Mouse (Mus musculus): ENCODE results near the gene Magi1. TPM values are rescaled to one million over a fixed set of nuclear protein-coding genes. Genes with fewer than 3 reads are reported as not detected.

Magi1 gene
- polyA plus RNA-seq, 1 experiment from 2014 or later = 19.4 TPM

DNA sequence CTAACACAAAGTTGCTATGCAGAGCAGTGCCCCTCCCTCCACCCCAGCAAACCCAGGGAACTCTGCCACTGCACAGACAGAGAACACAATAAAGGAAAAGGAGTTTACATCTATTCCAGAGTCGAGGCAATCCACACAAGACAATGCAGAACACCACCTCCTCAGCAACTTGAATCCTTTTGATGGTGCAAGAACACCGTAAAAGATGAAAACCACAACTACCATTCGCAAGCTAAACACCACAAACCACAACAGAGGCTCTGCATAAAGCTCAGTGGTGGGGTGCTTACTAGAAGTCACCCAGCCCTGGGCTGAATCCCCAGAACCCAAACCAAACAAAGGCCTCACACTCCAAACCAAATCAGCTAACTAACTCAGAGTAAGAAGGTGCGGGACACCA is 99.4 kb downstream of the Magi1 start:
- peaks cover 23% of the 10 kb centered on the region for H3K4me1 ChIP-seq
- WGBS = 87% methylated on average over 4 of the region's 4 CpGs
- H3K4me3 ChIP-seq = no peak overlapping the region
- no peaks in the 10 kb centered on the region for H3K36me3 ChIP-seq
- H3K9me3 ChIP-seq (replicated peaks) = no peaks in the 10 kb centered on the region
- no peaks in the 10 kb centered on the region for H3K27me3 ChIP-seq (ENCODE audit: low read depth, poor library complexity, severe bottlenecking)
- no peak for DNase-seq (ENCODE audit: low spot score)
- no peak overlapping the region for H3K27ac ChIP-seq (replicated peaks)

GRCm38 (mm10) chr6:94183354-94183851 is 100.3 kb downstream of the Magi1 start:
- no peaks in the 10 kb centered on the region for H3K27me3 ChIP-seq (ENCODE audit: low read depth, poor library complexity, severe bottlenecking)
- DNase-seq (ENCODE audit: low spot score) = no peak
- H3K9me3 ChIP-seq (replicated peaks) = no peaks in the 10 kb centered on the region
- no peak overlapping the region for H3K27ac ChIP-seq (replicated peaks)
- no peaks in the 10 kb centered on the region for H3K36me3 ChIP-seq
- H3K4me1 ChIP-seq = peaks cover 28% of the 10 kb centered on the region
- 85% methylated on average over 14 of the region's 14 CpGs for WGBS
- no peak overlapping the region for H3K4me3 ChIP-seq

DNA sequence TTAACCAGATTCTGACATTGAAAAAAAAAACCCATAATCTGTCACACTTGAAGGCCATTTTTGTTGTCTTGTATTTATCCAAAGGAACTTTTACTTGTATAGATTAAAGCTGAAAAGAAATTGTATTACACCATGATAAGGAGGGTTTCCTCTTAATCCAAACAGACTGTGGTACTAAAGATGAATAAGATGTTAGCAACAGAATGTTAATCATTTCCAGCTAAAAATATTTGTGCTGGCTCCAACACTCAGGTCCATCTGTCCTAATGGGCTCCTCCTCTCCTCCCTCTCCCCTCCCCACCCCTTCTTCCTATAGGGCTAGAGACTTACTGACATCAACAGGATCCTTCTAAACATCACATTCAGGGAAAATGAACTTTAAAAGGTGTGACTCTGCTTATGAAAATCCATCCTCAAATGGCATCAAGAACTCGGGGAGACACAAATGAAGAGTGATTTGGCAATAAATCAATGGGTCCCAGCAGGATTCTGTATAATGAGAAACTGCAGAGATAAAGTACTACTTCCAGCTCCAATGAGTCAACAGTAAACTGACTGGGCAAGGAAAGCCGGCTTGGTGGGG is 102.0 kb downstream of the Magi1 start:
- 66% methylated on average over 2 of the region's 2 CpGs for WGBS
- Histone ChIP-seq H3K36me3 (no peaks in the 10 kb centered on the region), H3K27me3 (ENCODE audit: low read depth, poor library complexity, severe bottlenecking) (no peaks in the 10 kb centered on the region), H3K4me3 (no peak overlapping the region), H3K4me1 (peaks cover 44% of the 10 kb centered on the region), H3K9me3 (replicated peaks) (no peaks in the 10 kb centered on the region), H3K27ac (replicated peaks) (no peak overlapping the region)
- DNase-seq (ENCODE audit: low spot score) = no peak

GRCm38 (mm10) chr6:94180331-94181150 is 103.2 kb downstream of the Magi1 start:
- no peak for DNase-seq (ENCODE audit: low spot score)
- Histone ChIP-seq H3K4me1 (peaks cover 53% of the 10 kb centered on the region), H3K9me3 (replicated peaks) (no peaks in the 10 kb centered on the region), H3K27ac (replicated peaks) (no peak overlapping the region), H3K27me3 (ENCODE audit: low read depth, poor library complexity, severe bottlenecking) (no peaks in the 10 kb centered on the region), H3K36me3 (no peaks in the 10 kb centered on the region), H3K4me3 (no peak overlapping the region)
- WGBS = 90% methylated on average over 14 of the region's 14 CpGs

DNA sequence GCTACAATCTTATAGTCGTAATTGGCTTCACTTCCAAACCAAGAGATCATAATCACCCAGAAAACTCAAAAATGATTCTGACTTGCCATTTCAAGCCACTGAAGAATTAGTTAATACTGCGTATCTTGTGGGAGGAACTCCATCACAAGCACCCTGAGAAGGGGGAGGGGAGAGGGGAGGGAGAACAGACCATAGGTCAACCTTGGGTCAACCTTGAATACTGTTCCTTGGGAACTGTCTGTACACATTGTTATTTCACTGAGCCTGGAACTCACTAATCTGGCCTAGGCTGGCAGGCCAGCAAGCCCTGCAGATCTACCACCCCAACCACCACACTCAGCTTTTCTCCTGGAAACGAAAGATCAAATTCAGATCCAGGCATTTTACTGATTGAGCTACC is 106.2 kb downstream of the Magi1 start:
- WGBS = 58% methylated on average over 3 of the region's 3 CpGs
- DNase-seq (ENCODE audit: low spot score) = no peak
- Histone ChIP-seq H3K36me3 (no peaks in the 10 kb centered on the region), H3K4me1 (peaks cover 38% of the 10 kb centered on the region), H3K4me3 (no peak overlapping the region), H3K9me3 (replicated peaks) (no peaks in the 10 kb centered on the region), H3K27ac (replicated peaks) (no peak overlapping the region; the same call in 1 of the 2 replicates), H3K27me3 (ENCODE audit: low read depth, poor library complexity, severe bottlenecking) (no peaks in the 10 kb centered on the region)

GRCm38 (mm10) chr6:94176705-94177104 is 107.0 kb downstream of the Magi1 start:
- peak overlapping the region; percentile 34; the same call in 1 of the 2 replicates for H3K27ac ChIP-seq (replicated peaks)
- no peak overlapping the region for H3K4me3 ChIP-seq
- H3K27me3 ChIP-seq (ENCODE audit: low read depth, poor library complexity, severe bottlenecking) = no peaks in the 10 kb centered on the region
- H3K4me1 ChIP-seq = peaks cover 33% of the 10 kb centered on the region
- H3K9me3 ChIP-seq (replicated peaks) = no peaks in the 10 kb centered on the region
- WGBS = 10% methylated on average over 4 of the region's 4 CpGs
- no peaks in the 10 kb centered on the region for H3K36me3 ChIP-seq
- no peak for DNase-seq (ENCODE audit: low spot score)

- no peak overlapping the region for H3K27ac ChIP-seq (replicated peaks)
- H3K9me3 ChIP-seq (replicated peaks) = no peaks in the 10 kb centered on the region
- DNase-seq (ENCODE audit: low spot score) = no peak
- 83% methylated on average over 8 of the region's 8 CpGs for WGBS
- no peaks in the 10 kb centered on the region for H3K27me3 ChIP-seq (ENCODE audit: low read depth, poor library complexity, severe bottlenecking)
- no peaks in the 10 kb centered on the region for H3K36me3 ChIP-seq
- H3K4me3 ChIP-seq = no peak overlapping the region
- peaks cover 4% of the 10 kb centered on the region for H3K4me1 ChIP-seq
Measured at GRCm38 (mm10) chr6:94171250-94171649, 112.5 kb downstream of the Magi1 start.

DNA sequence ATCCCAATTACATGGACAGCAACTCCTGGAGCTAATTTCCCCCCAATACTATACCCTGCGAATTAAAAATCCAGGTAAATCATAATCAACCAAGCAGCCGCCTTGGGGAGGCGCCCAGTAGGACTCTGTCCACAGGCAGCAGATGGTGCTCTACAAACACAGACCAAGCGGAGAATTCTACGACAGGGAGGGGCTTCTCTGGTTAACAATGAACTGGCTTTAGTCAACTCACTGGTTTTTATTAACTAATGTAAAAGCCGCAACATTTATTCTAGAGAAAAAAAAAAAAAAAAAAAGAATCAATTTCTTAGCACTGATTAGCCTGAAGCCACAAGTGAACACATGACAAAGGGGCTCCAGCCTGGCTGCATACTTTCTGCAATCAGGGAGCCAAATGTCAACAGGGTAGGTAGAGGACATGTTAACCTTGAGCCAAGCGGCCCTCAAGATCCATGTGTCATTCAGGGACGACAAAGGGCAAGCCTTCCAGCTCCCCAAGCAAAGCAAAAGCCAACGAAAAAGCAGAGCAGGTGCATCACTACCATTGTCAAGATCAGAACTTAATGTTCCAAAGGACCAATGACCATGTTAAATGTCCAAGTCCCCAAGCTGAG is 114.0 kb downstream of the Magi1 start:
- H3K36me3 ChIP-seq = no peaks in the 10 kb centered on the region
- no peak overlapping the region for H3K4me3 ChIP-seq
- H3K27me3 ChIP-seq (ENCODE audit: low read depth, poor library complexity, severe bottlenecking) = no peaks in the 10 kb centered on the region
- H3K9me3 ChIP-seq (replicated peaks) = no peaks in the 10 kb centered on the region
- peaks cover 10% of the 10 kb centered on the region for H3K4me1 ChIP-seq
- WGBS = 85% methylated on average over 9 of the region's 9 CpGs
- DNase-seq (ENCODE audit: low spot score) = no peak
- no peak overlapping the region for H3K27ac ChIP-seq (replicated peaks)

DNA sequence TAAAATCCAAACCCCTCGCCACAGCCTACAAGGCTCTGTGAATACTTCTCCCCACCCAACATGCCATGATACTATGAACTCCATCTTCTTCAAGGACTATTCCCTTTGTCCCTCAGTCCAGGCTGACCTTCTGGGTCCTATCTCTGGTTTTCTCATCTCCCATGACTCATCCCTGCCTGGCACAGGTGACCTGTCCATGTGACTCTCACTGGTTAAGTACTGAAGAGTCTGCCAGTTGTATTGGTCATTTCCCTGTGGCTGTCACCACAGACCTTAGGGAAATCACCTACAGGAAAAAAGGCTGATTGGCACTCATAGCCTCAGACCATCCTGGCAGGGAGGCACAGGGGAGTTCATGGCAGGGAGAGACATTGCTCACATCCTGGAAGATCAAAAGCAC is 117.8 kb downstream of the Magi1 start:
- Histone ChIP-seq H3K36me3 (no peaks in the 10 kb centered on the region), H3K27me3 (ENCODE audit: low read depth, poor library complexity, severe bottlenecking) (no peaks in the 10 kb centered on the region), H3K27ac (replicated peaks) (no peak overlapping the region), H3K4me1 (peaks cover 37% of the 10 kb centered on the region), H3K4me3 (no peak overlapping the region), H3K9me3 (replicated peaks) (no peaks in the 10 kb centered on the region)
- DNase-seq (ENCODE audit: low spot score) = no peak
- WGBS = 91% methylated on average over 1 of the region's 1 CpGs

GRCm38 (mm10) chr6:94164753-94165536 is 118.8 kb downstream of the Magi1 start:
- Histone ChIP-seq H3K4me1 (peaks cover 37% of the 10 kb centered on the region), H3K4me3 (no peak overlapping the region), H3K27me3 (ENCODE audit: low read depth, poor library complexity, severe bottlenecking) (no peaks in the 10 kb centered on the region), H3K36me3 (no peaks in the 10 kb centered on the region), H3K27ac (replicated peaks) (no peak overlapping the region), H3K9me3 (replicated peaks) (no peaks in the 10 kb centered on the region)
- DNase-seq (ENCODE audit: low spot score) = no peak
- 82% methylated on average over 9 of the region's 9 CpGs for WGBS

DNA sequence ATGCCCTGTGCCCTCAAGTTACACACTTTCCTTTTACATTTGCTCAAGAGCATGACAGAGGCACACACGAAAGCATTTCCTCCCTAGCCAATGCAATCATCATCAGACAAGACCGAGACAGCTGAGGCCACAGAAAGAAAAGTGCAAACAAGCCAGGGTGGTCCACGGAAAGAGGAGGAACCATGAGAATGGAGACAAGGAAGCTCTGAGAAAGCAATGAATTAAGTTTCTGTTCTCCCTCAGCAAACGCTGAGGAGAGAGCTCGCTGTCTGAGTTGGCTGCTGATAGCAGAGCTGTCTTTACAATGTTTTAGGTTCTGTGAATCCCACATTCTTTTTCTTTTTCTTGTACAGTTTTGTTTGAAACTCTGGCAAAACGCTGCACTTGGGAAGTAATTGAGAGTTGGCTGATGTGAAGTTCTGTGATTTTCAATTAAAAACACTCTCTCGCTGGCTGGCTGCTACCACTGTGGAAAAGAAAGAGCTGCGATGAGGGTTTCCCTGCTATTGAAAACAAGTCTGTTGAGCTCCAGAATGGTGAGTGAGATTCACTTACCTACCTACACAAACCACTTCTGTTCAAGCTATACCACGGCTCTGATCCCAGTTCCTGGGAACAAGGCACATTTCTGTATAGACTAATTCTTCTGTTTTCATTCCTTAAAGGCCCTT is 120.3 kb downstream of the Magi1 start:
- Histone ChIP-seq H3K27me3 (ENCODE audit: low read depth, poor library complexity, severe bottlenecking) (no peaks in the 10 kb centered on the region), H3K27ac (replicated peaks) (peak overlapping the region; percentile 55), H3K36me3 (no peaks in the 10 kb centered on the region), H3K9me3 (replicated peaks) (no peaks in the 10 kb centered on the region), H3K4me1 (peaks cover 37% of the 10 kb centered on the region), H3K4me3 (no peak overlapping the region)
- DNase-seq (ENCODE audit: low spot score) = no peak
- WGBS = 56% methylated on average over 9 of the region's 9 CpGs

GRCm38 (mm10) chr6:94162918-94163317 is 120.8 kb downstream of the Magi1 start:
- DNase-seq (ENCODE audit: low spot score) = no peak
- H3K36me3 ChIP-seq = no peaks in the 10 kb centered on the region
- peaks cover 37% of the 10 kb centered on the region for H3K4me1 ChIP-seq
- H3K9me3 ChIP-seq (replicated peaks) = no peaks in the 10 kb centered on the region
- peak overlapping the region; percentile 55; the same call in 1 of the 2 replicates for H3K27ac ChIP-seq (replicated peaks)
- 72% methylated on average over 8 of the region's 8 CpGs for WGBS
- no peaks in the 10 kb centered on the region for H3K27me3 ChIP-seq (ENCODE audit: low read depth, poor library complexity, severe bottlenecking)
- H3K4me3 ChIP-seq = no peak overlapping the region

Data from midbrain, embryonic 10.5 days (tissue).